Mouse (Mus musculus) urinary bladder, postnatal 10 days (tissue): ENCODE results near the gene Vsig10.
"Not testable (repeated sequence)": the region's sequence is repeated elsewhere in the genome, so short reads cannot be mapped to it uniquely, and the experiment has no call there.

Experiments
- DNase-seq: peaks from one replicate; pipeline ENCODE4 v3.0.0; 2022; ENCODE audit warnings: low spot score

Vsig10 gene

DNA sequence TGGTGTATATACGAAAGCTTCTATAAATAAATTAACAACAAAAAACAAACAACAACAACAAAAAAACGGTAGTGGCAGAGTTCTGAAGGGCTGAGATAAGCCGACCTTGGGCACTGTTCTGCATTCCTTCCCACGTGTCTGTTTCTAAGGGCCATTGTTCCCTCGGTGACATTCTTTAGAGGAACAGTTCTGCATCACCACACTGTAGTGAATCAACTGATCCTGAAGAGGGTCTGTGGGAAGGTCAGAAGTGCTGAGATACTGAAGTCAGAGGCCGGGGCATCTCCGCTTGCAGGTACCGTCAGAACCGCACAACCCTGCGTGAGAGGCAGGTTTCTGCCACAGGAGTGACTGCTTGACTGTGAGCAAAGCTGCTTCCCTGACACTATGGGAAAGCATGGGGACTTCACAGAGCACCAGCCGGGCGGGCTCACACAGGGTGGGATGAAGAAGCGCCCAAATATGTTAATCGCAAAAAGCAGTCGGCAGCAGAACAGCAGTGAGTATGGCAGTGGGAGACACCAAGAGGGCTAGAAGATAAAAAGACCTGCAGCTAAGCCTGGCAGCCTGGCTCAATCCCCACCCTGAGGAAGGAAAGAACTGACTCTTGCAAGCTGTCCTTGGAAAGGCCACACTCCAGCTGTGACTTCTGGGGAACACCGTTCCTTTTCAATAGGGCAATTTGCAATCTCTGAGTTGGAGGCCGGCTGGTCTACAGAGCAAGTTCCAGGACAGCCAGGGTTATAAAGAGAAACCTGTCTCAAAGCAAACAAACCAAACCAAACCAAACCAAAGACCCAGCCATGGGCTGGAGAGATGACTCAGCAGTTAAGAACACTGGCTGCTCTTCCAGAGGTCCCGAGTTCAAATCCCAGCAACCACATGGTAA, 14.9 kb upstream of the Vsig10 start:
- DNase-seq, result no peak

DNA sequence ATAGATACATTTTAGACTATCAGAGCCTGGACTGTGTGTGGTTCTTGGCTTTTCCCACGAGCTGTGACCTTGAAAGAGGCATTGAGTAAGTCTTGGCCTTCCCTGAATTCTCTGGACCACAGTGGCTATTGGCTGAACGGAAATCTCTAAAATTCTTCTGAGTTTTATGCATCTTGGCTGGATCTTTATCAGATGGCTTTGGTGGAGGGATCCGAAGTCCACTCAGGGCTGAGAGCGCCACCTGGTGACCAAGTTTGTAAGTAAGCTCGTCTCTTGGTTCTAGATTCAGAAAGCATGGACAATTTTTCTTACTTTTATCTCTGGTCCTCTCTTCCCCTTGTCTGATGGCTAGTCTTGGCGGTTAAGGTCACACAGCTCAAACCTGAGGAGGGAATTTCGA, 13.9 kb upstream of the Vsig10 start:
- DNase-seq, result peak; percentile 49

DNA sequence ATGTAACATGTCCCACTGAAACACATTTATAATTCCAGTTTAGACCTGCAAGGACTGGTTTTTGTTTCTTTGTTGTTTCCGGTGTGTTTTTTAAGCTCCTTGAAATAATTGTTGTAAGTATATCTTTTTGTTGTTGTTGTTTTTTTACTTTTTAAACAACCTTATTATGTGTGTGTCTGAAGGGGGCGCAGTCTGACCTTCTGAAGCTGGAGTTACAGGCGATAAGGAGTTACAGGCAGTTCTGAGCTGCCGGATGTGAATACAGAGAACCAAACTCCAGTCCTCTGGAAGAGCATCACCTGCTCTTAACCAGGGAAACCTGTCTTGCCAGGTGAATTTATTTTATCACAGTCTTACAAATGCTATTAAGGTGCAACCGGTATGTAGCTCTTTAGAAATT, 13.1 kb upstream of the Vsig10 start:
- DNase-seq, result no peak

DNA sequence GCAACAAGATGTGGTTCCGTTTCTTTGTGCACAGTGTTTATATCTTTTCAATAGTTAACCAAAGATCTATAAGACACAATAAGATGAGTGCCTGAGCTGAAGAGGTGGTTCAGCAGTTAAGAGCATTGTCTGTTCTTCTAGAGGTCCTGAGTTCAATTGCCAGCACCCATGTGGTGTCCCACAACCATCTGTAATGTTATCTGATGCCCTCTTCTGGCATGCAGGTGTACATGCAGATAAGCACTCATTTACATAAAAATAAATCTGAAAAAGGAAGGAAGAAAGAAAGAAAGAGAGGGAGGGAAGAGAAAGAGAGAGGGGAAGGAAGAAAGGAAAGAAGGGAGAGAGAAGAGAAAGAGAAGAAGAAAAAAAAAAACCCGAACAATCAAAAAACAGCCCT, 12.1 kb upstream of the Vsig10 start:
- no peak for DNase-seq

DNA sequence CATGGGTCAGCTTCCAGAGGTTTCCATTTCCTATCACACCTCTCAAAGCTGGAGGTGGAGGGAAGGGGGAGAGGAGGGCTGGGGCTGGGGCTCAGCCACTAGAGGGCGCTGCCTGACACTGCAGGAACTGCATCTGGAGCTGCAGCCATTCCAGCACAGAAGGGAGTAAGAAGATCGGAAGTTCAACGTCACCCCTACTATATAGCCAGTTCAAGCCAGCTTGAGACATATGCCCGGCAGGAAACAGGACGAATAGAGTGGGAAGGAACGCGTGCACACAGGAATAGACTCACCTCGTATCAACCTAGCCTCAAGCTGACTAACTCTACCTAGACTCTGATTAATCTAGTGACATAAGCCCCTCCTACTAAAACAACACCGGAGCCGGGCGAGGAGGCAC, 11.2 kb upstream of the Vsig10 start:
- peak; percentile 49 for DNase-seq

DNA sequence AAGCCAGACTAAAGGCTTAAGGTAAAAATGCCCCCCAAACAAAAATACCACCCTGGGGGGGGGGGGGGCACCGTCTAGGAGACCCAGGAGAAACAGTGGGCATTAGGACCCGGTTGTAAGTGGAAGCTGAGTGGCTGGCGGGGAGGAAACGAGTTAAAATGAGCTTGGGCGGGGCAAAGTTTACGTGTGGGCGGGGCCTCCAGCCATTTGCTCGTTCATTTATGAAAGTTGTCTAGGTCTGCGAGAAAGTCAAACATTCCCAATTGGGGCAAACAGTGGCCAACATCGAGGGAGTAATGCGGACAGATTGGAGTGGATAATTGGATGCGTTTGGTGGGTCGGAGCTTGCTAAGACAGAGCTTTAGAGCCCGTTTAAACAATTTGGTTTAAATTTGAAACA, 5.5 kb upstream of the Vsig10 start:
- no peak for DNase-seq

DNA sequence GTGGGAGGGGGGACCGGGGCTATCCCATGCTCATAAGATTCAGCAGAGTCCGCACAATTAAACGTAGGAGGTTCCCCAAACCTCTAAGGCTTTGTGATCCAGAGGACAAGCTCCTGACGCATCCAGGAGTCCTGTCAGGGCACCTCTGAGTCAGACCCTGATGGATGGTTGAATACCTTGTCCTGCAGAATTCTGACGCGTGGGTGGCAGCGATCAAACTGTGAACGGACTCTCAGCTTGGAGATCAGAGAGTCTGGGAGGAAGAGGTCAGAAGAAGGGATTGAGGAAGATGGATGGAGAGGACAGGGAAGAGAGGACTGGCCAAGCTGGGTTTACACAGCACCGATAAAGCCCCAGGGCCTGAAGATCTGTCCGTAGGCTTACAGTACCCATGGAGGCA, 5.0 kb upstream of the Vsig10 start:
- no peak for DNase-seq

DNA sequence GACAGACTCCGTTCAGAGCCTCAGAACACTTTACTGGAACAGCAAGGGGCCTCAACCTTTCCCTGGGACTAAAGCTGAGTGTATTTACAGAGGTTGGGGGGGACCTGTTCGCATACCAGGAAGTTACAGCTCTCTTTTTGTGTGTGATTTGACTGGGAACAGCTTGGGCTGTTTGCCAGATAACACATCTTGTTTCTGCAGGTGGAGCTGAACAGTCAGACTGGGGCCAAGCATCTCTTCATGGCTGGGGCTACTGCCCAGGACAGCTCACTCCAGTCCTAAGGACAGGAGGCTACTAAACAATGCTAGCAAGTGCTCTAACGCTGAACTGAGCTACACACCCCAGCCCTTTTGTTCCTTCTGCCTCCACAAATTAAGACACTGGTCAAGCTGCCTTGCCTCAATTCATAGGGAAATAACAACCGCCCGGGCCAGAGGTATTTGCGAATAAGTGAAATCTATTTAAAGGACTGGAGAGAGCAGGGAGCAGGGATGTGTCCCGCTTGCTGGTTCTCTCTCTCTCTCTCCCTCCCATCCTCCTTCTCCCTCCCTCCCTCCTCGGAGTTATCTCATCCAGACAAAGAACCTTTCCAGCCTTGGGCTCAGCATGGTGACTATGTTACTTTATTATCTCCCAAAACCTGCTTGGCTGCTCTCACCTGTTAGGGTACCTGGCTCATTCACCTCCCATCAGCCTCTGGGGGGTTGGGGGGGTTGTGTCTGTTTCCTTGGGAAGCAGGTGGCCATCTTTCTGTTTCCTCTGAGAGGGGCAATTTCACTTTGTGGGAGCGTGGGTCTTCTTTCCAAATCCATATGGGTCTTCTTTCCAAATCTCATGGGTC, 4.1 kb upstream of the Vsig10 start:
- DNase-seq, result no peak

DNA sequence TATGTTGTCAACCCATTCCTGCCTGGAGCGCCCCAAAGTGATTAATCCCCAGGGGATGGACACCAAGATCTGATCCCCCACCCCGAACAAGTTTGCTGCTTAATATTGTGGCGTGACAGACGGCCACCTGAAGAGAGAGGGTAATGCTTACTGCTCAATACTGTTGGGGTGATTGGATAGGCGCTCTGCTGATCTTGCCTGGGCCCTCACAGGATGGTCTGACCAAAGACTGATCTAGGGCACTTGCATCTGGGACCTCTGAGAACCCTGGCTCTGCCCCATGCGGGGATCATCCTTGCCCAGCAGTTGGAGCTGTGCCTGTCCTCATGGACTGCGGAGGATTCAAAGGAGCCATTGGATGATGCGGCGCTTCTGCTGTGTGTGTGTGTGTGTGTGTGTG, 4.9 kb downstream of the Vsig10 start:
- DNase-seq, result no peak

DNA sequence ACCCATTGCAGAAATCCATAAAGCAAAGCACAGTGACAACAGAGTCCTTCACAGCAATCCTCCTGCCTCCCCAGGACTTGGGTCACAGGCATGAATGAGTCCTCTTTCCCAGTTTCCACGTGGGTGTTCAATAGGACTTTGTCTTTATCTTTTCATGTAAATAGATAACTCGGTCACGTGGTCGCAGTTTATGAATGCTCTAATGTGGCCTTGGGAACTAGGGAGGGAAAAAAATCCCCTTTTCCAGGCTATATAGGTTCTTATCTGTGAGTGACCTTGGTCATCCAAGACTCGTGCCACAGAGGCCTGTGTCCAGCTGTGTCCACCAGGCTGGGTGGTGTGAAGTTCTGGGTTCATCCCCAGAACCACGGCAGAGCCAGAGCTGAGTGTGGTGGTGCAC, 7.5 kb downstream of the Vsig10 start:
- no peak for DNase-seq

DNA sequence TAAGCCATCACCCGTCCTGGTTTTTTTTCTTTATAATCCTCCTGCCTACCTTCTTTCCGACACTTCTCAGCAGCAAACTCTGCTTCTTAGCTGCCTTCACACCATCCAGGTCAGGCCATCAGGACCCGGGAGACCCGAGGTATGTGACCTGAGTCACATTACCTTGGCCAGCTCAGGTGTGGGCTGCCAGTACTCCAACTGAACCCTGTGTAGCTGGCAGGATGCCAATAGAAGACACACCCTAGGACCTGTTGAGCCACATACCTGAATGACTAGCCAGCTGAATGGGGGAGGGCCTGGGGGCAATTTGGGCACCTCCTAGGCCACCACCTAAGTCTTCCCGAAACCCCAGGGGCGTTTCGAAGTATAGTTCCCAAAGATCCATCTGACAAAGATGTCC, 11.6 kb downstream of the Vsig10 start:
- no peak for DNase-seq

DNA sequence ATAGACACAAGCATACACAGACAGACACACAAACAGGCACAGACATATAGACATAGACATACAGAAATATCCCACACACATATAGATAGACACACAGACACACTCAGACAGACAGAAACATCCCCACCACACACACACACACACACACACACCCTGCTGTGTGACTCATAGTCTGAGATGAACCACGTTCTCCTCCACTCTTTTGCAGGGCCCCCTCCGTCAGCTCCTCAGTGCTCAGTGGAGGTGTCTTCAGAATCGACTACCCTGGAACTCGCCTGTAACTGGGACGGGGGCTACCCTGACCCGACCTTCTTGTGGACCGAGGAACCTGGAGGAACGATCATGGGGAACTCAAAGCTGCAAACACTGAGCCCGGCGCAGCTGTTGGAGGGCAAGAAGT, 19.1 kb downstream of the Vsig10 start:
- no peak for DNase-seq

DNA sequence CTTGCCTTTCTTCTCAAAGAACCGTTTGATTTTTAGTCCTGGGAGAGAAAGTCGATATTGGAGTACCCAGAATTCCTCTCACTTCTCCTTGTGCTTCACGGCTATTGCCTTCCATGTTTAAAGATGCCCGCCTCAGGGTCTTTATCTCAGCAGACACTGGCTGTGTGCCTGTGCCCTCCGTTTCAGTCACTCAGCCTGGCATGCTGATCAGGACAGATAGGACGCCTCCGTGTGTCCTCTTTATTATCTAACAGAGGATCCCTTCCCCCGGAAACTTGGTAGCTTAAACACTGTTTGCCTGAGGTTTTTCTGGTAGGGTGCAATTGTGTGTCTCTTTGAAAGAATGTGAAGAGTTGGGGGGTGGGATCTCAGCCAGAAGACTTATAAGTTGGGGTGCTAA, 19.6 kb downstream of the Vsig10 start:
- DNase-seq, result no peak

DNA sequence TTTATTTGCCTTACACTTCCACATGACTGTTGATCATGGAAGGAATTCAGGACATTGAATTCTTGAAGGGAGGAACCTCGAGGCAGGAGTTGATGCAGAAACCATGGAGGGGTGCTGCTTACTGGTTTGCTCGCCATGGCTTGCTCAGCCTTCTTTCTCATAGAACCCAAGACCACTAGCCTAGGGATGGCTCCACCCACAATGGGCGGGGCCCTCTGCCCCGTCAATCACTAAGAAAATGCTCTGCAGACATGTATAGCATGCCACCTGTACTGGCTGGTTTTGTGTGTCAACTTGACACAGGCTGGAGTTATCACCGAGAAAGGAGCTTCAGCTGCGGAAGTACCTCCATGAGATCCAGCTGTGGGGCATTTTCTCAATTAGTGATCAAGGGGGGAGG, 21.2 kb downstream of the Vsig10 start:
- DNase-seq, result no peak

DNA sequence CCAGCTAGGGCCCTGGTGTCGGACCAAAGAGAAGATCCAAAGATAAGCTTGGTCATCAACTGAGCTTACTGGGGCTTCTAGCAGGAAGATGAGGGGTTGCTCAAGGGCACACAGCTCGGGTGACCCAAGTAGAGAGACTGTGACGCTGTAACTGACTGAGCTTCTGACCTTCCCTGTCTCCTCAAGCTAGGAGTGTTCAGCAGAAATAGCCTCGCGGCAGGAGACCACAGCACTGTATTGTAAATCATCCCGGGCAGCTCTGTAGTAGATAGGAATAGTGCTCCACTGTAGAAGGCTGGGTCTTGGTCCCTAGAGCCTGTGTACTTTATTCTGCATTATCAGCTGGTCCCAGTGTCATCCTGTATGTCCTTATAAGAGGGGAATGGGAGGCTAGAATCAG, 23.0 kb downstream of the Vsig10 start:
- DNase-seq, result no peak

DNA sequence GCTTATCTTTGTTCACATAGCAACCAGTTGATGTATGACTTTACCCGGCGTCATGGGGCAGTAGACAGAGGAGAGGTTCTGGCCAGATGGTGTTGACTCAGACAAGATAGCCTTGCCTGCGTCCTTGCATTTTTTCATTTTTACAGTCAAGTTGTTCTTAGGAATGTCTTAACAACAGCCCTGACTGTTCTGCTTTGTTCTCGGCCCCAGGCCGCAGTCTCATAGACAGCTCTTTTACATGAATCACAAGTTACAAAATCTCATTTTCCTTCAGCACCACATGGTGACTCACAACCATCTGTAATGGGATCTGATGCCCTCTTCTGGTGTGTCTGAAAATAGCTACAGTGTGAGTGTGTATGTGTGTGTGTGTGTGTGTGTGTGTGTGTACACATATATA, 25.6 kb downstream of the Vsig10 start:
- not testable (repeated sequence) for DNase-seq

DNA sequence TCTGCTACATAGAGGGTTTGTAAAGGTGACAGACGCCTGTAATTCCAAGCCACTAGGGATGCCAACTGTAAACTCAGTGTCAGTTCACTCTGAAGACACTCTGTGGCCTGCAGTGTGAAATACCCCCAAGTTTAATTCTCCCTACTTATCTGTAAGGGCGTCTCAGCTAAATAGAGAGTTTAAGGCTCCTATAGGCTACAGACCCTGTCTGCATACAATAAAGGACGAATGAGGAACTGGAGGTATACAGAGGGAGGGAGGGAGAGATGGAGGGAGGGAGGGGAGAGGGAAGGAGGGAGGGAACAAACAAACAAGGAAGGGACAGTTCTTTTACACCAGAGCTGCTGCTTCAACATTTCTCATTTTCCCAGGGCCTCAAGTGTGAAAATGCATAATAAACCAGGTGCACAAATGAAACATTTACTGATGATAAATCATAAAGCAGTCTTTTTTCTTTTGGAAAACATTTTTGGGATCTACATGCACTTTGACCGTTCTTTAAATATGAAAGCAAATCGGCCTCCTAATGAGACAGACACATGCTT, 26.6 kb downstream of the Vsig10 start:
- DNase-seq, result no peak

DNA sequence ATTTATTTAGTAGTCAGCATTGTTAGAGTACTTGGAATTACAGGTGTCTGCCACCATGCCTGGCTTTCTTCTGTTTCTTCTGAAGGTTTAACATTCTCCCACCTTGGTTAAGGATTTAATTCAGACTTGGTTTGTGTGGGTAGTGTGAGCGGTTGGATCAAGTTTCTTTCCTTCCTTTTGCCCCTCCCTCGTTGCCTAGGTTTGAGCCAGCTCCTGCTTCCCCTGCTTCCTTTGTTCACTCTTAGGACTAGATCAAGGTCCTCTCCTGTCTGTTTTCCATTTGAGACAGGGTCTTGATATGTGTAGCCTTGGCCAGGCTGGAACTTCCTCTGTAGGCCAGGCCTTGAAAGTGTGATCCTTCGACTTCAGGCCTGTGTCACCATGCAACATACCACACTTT, 27.4 kb downstream of the Vsig10 start:
- no peak for DNase-seq

DNA sequence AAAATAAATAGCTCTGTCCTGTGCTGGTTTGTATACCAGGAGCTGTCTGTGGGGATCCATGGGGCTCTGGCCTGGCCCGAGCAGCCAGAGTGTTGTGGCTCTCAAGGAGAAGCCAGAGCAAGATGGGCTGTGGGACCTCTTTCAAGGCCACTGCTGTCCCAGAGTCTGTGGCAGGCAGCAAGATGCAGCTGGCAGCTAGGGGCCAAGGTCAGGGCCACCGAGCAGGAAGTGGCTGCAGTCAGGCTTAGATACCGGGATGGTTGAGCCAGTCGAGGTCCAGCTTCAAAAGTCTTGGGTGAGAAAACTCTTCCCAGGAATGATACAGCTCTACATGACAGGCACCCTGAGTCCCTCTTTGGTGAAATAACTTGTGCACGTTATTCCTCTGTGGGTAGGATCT, 28.1 kb downstream of the Vsig10 start:
- DNase-seq, result no peak

DNA sequence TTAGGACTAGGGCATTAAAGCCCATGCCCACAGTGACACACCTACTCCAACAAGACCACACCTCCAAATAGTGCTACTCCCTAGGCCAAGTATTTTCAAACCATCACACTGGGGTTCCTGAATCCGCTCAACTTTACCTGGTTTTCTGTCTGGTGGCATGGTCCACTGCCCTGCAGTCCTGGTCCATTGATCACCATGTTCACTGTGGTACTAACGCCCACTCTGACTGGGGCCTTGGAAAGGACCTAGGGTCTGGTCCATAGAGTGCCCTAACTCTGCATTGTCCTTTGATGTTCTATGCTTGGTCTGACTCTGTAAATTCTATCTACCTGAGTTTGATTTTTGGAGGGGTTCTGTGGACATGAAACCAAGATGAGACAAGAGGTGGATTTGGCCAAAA, 29.0 kb downstream of the Vsig10 start:
- DNase-seq, result no peak

DNA sequence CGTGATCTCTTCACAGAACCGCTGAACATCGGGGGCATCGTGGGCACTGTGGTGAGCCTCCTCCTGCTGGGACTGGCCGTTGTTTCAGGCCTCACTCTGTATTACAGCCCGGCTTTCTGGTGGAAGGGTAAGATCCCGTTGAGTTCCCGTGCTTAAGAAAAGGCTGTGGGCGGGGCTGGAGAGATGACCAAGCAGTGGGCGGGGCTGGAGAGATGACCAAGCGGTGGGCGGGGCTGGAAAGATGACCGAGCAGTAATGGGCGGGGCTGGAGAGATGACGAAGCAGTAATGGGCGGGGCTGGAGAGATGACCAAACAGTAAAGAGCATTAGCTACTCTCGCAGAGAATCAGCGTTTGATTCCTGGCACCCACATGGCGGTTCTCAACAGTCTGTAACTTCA, 29.4 kb downstream of the Vsig10 start:
- peak; percentile 32 for DNase-seq

DNA sequence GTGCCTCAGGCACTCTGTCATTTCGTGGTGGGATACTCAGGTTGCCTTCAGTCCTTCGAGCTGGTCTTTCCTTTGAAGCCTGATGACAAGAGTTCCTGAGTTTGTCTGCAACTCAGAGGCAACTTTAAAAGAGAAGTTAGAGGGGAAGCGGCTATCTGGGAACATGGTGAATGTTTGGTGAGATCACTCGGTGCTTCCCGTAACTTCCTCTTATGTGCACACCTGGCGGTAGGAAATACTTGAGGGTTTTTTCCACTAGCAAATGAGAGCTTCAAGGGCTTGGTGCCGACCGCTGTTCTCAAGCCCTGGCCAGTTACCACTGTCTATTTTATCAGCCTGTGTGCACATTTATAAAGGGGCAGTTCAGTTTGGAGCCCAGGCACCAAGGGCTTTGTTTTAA, 35.2 kb downstream of the Vsig10 start:
- DNase-seq, result no peak

DNA sequence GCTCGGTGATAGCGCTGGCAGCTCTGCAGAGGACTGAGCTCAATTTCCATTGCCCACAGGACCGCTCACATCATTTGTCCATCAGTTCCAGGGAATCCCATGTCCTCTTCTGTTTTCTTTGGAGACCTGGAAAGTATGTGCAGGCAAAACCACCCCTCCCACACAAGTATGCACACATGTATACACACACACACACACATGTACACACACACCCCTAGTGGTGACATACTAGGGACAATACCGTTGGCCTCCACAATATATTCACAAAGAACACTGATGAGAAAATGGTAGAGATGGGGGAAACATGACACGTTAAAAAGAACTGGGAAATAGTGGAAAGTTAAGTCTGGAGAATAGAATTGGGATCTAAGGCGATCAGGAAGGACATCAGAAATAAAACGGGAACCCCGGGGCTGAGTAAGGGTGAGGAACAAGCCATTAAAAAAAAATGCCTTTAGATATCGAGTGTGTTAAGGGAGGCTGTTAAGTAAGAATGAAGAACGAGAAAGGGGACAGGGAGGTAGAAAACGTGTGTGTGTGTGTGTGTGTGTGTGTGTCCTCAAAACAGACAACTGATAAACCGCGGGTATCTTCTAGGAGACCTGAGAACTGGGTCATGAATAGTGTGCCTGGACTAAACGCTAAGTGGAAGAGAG, 36.9 kb downstream of the Vsig10 start:
- DNase-seq, result no peak
